Mouse (Mus musculus) ES-E14 (cell line): Measurements from ENCODE around the gene Vmn1r199.

ENCODE experiments used
- CHD2 ChIP-seq: IDR thresholded peaks from 2 replicates; pipeline ENCODE4 v1.6.1; 2014; ENCODE audit warnings: mild to moderate bottlenecking, low read depth, low read length, inconsistent platforms
- HCFC1 ChIP-seq: IDR thresholded peaks from 2 replicates; pipeline ENCODE4 v1.6.1; 2012; ENCODE audit warnings: low read length, inconsistent platforms, borderline replicate concordance; ENCODE audit not compliant: insufficient read depth
- MAFK ChIP-seq: IDR thresholded peaks from 2 replicates; pipeline ENCODE4 v1.6.1; 2014; ENCODE audit warnings: mild to moderate bottlenecking, low read depth, low read length, inconsistent platforms; ENCODE audit not compliant: insufficient read depth
- ZNF384 ChIP-seq: IDR thresholded peaks from 2 replicates; pipeline ENCODE4 v1.6.1; 2012; ENCODE audit warnings: low read depth, low read length, inconsistent platforms

GRCm38 (mm10) chr13:22390073-22390472 lies 10.5 kb downstream of the Vmn1r199 start, which contains the start of gene Vmn1r200:
- TF ChIP-seq CHD2 (no peak), ZNF384 (no peak), HCFC1 (no peak), MAFK (no peak)
